Mouse (Mus musculus): ENCODE results near the gene Prss35.

DNA sequence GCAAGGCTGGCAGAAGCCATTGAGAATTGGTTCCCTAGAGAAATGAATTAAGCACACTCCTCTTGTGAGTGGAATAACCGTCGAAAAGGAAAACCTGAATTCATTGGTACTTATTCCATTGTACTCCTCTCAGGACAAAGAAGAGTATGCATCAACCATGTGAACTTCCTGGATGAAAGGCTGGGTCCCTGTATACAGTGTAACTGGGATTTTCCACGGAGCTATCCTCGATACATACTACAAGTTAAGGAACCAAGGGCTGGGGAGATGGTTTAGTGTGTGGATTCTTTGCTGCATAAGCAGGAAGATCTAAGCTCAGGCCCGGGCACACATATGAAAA lies 17.1 kb upstream of the Prss35 start:
- TF ChIP-seq EP300 (IDR thresholded peaks at IDR 0.05; ENCODE audit: low read depth) (no peak), CTCF (IDR thresholded peaks at IDR 0.05; ENCODE audit: low read depth) (no peak)

Measured in liver, embryonic 14.5 days (tissue).